9 mouse cellular contexts compared by ENCODE assay signal in genomic region chr17:8580360-8580759, GRCm38 (mm10). TPM values are rescaled to one million over a fixed set of nuclear protein-coding genes. Genes with fewer than 3 reads are reported as not detected.
DNase-seq lines count a peak whose midpoint lies in the region; ATAC-seq and TF ChIP-seq lines count a peak whose summit lies in the region.
"Had no signal": no experiment of that assay in that cellular context is flagged by ENCODE, and none has a peak within 500 bp of the region (broad histone marks: within the 10 kb centered on the region; RNA-seq: fewer than 3 reads in every experiment).

No protein-coding gene starts in this region.

- H3K79me2 ChIP-seq in heart, adult 2 months (replicated peaks; ENCODE audit: control insufficient read depth, insufficient read depth, low read length), result no peaks in the 10 kb centered on the region

- H3K27ac ChIP-seq in heart, adult 2 months, result no peak overlapping the region
- no peak overlapping the region for H3K27ac ChIP-seq in heart, embryonic 12.5 days (ENCODE audit: poor library complexity, severe bottlenecking)
- H3K27ac ChIP-seq in lung, postnatal 0 days (ENCODE audit: low read length), result no peak overlapping the region
- H3K27ac ChIP-seq in midbrain, postnatal 0 days (ENCODE audit: low read depth, low read length), result no peak overlapping the region

- peak; percentile 63 for TF ChIP-seq CTCF in heart, adult 2 months (IDR thresholded peaks at IDR 0.05)
- TF ChIP-seq CTCF in lung, postnatal 0 days (IDR thresholded peaks at IDR 0.05), result peak; percentile 59
- peak; percentile 64 for TF ChIP-seq CTCF in midbrain, postnatal 0 days (IDR thresholded peaks at IDR 0.05)

- no peaks in the 10 kb centered on the region for H3K36me3 ChIP-seq in heart, adult 2 months (ENCODE audit: control insufficient read depth, insufficient read depth, low read length)
- no peaks in the 10 kb centered on the region for H3K36me3 ChIP-seq in heart, embryonic 12.5 days
- no peaks in the 10 kb centered on the region for H3K36me3 ChIP-seq in lung, postnatal 0 days (ENCODE audit: insufficient read depth, low read length)
- H3K36me3 ChIP-seq in midbrain, postnatal 0 days (ENCODE audit: insufficient read depth, low read length), result no peaks in the 10 kb centered on the region

- H3K9me3 ChIP-seq in heart, embryonic 12.5 days (replicated peaks), result no peaks in the 10 kb centered on the region
- no peaks in the 10 kb centered on the region for H3K9me3 ChIP-seq in lung, postnatal 0 days (ENCODE audit: low read length)
- H3K9me3 ChIP-seq in midbrain, postnatal 0 days (ENCODE audit: low read length), result no peaks in the 10 kb centered on the region

- no peak for TF ChIP-seq EP300 in heart, adult 2 months (IDR thresholded peaks at IDR 0.05; ENCODE audit: insufficient read depth, low read depth, low read length)
- no peak for TF ChIP-seq EP300 in lung, postnatal 0 days (IDR thresholded peaks at IDR 0.05)

- H3K4me3 ChIP-seq in heart, adult 2 months, result no peak overlapping the region
- no peak overlapping the region for H3K4me3 ChIP-seq in heart, embryonic 12.5 days
- H3K4me3 ChIP-seq in lung, postnatal 0 days (ENCODE audit: low read depth, low read length), result no peak overlapping the region
- H3K4me3 ChIP-seq in midbrain, postnatal 0 days (ENCODE audit: low read depth, low read length), result no peak overlapping the region

- DNase-seq in heart, adult 2 months, result no peak
- DNase-seq in lung, postnatal 0 days (ENCODE audit: low spot score), result no peak
- no peak for DNase-seq in lung, postnatal 4 days
- DNase-seq in R1 (ENCODE audit: low read depth, low spot score), result peak; percentile 34
- peak; percentile 24 for DNase-seq in midbrain, postnatal 0 days (ENCODE audit: low spot score)
- DNase-seq in adipocyte (ENCODE audit: low spot score), result no peak
- no peak for DNase-seq in ovary, postnatal 36 days (ENCODE audit: low spot score)

- H3K9ac ChIP-seq in heart, adult 2 months (ENCODE audit: low read depth, low read length), result no peak overlapping the region
- no peak overlapping the region for H3K9ac ChIP-seq in heart, embryonic 12.5 days
- H3K9ac ChIP-seq in lung, postnatal 0 days (replicated peaks; ENCODE audit: low read depth), result no peak overlapping the region
- H3K9ac ChIP-seq in midbrain, postnatal 0 days (replicated peaks; ENCODE audit: low read length, poor library complexity, severe bottlenecking), result no peak overlapping the region

- no peaks in the 10 kb centered on the region for H3K27me3 ChIP-seq in heart, adult 2 months (ENCODE audit: control insufficient read depth, insufficient read depth, low read length)
- H3K27me3 ChIP-seq in heart, embryonic 12.5 days (replicated peaks), result no peaks in the 10 kb centered on the region
- H3K27me3 ChIP-seq in lung, postnatal 0 days (replicated peaks; ENCODE audit: insufficient read depth, low read length), result no peaks in the 10 kb centered on the region
- no peaks in the 10 kb centered on the region for H3K27me3 ChIP-seq in midbrain, postnatal 0 days (ENCODE audit: insufficient read depth, low read length)

- no peak overlapping the region for H3K4me2 ChIP-seq in heart, embryonic 12.5 days
- no peak overlapping the region for H3K4me2 ChIP-seq in lung, postnatal 0 days (replicated peaks; ENCODE audit: low read depth, low read length)
- no peak overlapping the region for H3K4me2 ChIP-seq in midbrain, postnatal 0 days (ENCODE audit: low read depth, low read length, poor library complexity, severe bottlenecking)

- intact Hi-C loops in heart, adult 2 months (cut with DNase I), result no loop called here

- TF ChIP-seq POLR2A in heart, adult 2 months (IDR thresholded peaks at IDR 0.05; ENCODE audit: insufficient read depth, low read depth, low read length), result no peak

- WGBS in heart, adult 2 months, result 62% methylated on average over 3 of the region's 3 CpGs
- 68% methylated on average over 3 of the region's 3 CpGs for WGBS in heart, embryonic 12.5 days
- 59% methylated on average over 3 of the region's 3 CpGs for WGBS in lung, postnatal 0 days
- WGBS in midbrain, postnatal 0 days, result 68% methylated on average over 3 of the region's 3 CpGs

- H3K4me1 ChIP-seq in heart, adult 2 months (ENCODE audit: control insufficient read depth, insufficient read depth, low read length), result no peaks in the 10 kb centered on the region
- H3K4me1 ChIP-seq in heart, embryonic 12.5 days (replicated peaks), result no peaks in the 10 kb centered on the region
- no peaks in the 10 kb centered on the region for H3K4me1 ChIP-seq in lung, postnatal 0 days (ENCODE audit: insufficient read depth, low read depth, low read length)
- peaks cover 4% of the 10 kb centered on the region; the same call in 1 of the 2 replicates for H3K4me1 ChIP-seq in midbrain, postnatal 0 days (ENCODE audit: insufficient read depth, low read length)

- ATAC-seq in heart, embryonic 12.5 days (ENCODE audit: insufficient number of reproducible peaks, low FRiP score), result no peak
- no peak for ATAC-seq in lung, postnatal 0 days
- no peak for ATAC-seq in midbrain, postnatal 0 days (ENCODE audit: low FRiP score)

RNA-seq across cellular contexts. Expression of gene Gm17087, which starts 13.6 kb away (rescaled TPM):
- not detected for total RNA-seq in heart, adult 2 months (2021)
- polyA plus RNA-seq in heart, adult 2 months (2012; rRNA removed), result not detected in 2 replicates
- polyA plus RNA-seq in heart, embryonic 12.5 days (2016; fragmentation: Nextera tagmentation; extraction: Ambion mirVana), result not detected in 2 replicates
- polyA plus RNA-seq in lung, postnatal 0 days (2015; fragmentation: Nextera tagmentation; extraction: Ambion mirVana), result not detected in 2 replicates
- not detected in 2 replicates for total RNA-seq in midbrain, postnatal 0 days (2014; rRNA removed)
- not detected in 2 replicates for polyA plus RNA-seq in midbrain, postnatal 0 days (2015; fragmentation: Nextera tagmentation; extraction: Ambion mirVana)
- total RNA-seq: left cerebral cortex, postnatal 25 days had no signal

RNA-seq across cellular contexts. Expression of gene Pde10a, which starts 55.2 kb away (rescaled TPM):
- 1 to 10 TPM; 1.9 to 2.2 TPM for total RNA-seq in heart, adult 2 months (2021)
- 1.4 and 2.3 TPM in 2 replicates for polyA plus RNA-seq in heart, adult 2 months (2012; rRNA removed)
- polyA plus RNA-seq in heart, embryonic 12.5 days (2016; fragmentation: Nextera tagmentation; extraction: Ambion mirVana), result 1.4 and 1.7 TPM in 2 replicates
- 0.86 and 0.89 TPM in 2 replicates for polyA plus RNA-seq in lung, postnatal 0 days (2015; fragmentation: Nextera tagmentation; extraction: Ambion mirVana)
- total RNA-seq in midbrain, postnatal 0 days (2014; rRNA removed), result 40.3 and 42.3 TPM in 2 replicates
- 7.8 and 8.6 TPM in 2 replicates for polyA plus RNA-seq in midbrain, postnatal 0 days (2015; fragmentation: Nextera tagmentation; extraction: Ambion mirVana)

Comparison
In these comparisons a context has a peak if more than half of its experiments do, and no peak if none do; other contexts are left out.
1. DNase-seq: peak in R1 (single experiment) and midbrain, postnatal 0 days (single experiment); none in heart, adult 2 months (0 of 2), lung, postnatal 0 days (single experiment), lung, postnatal 4 days (0 of 2), adipocyte (single experiment) and ovary, postnatal 36 days (single experiment).
2. Peak in every context shown above with its lines, with median percentiles within 50 percentile points of each other: CTCF ChIP-seq.